Mouse (Mus musculus) kidney, embryonic 16.5 days (tissue): ENCODE measurements at regions not wholly inside any gene's neighbourhood (a gene's known extent, or its start where the extent isn't known, plus 50 kb on each side); places are given as distances from the start of the nearest gene placed in this dataset.

ENCODE experiments used
- ATAC-seq: fragments of 200-750 bp; cut with Nextera tagmentation; 2 replicates; pipeline ENCODE4 v1.8.0; 2017; ENCODE audit warnings: moderate TSS enrichment; ENCODE audit not compliant: low FRiP score, low TSS enrichment
- H3K27ac ChIP-seq: fragments of 300-500 bp; sonication (generic); 2 replicates; pipeline ENCODE4 v1.5.1; 2014; ENCODE audit warnings: low read length
- H3K27me3 ChIP-seq: fragments of 300-500 bp; sonication (generic); 2 replicates; pipeline ENCODE4 v1.6.1; 2014; ENCODE audit warnings: low read length, control low read depth, mixed read lengths; ENCODE audit not compliant: insufficient read depth
- H3K36me3 ChIP-seq: fragments of 300-500 bp; sonication (generic); 2 replicates; pipeline ENCODE4 v1.6.1; 2014; ENCODE audit warnings: low read length, control low read depth, mixed read lengths; ENCODE audit not compliant: insufficient read depth
- H3K4me1 ChIP-seq: fragments of 300-500 bp; sonication (generic); 2 replicates; pipeline ENCODE4 v1.6.1; 2014; ENCODE audit warnings: low read length, control low read depth, mixed read lengths; ENCODE audit not compliant: insufficient read depth
- H3K4me2 ChIP-seq: fragments of 300-500 bp; sonication (generic); replicated peaks from 2 replicates; pipeline ENCODE4 v1.6.1; 2014; ENCODE audit warnings: low read depth, low read length
- H3K4me3 ChIP-seq: fragments of 300-500 bp; sonication (generic); 2 replicates; pipeline ENCODE4 v1.5.1; 2014; ENCODE audit warnings: mild to moderate bottlenecking, low read length
- H3K9ac ChIP-seq: fragments of 300-500 bp; sonication (generic); replicated peaks from 2 replicates; pipeline ENCODE4 v1.6.1; 2014; ENCODE audit warnings: low read length
- H3K9me3 ChIP-seq: fragments of 300-500 bp; sonication (generic); 2 replicates; pipeline ENCODE4 v1.6.1; 2016; ENCODE audit warnings: low read length, control low read depth
- WGBS: fragments of 180-500 bp; shearing (Covaris S2); extraction: QIAGEN DNeasy Blood & Tissue Kit; methylation state at CpG from one replicate; pipeline ENCODE4 v1.1.7; 2014; 5-methylcytosine and 5-hydroxymethylcytosine counted together

DNA sequence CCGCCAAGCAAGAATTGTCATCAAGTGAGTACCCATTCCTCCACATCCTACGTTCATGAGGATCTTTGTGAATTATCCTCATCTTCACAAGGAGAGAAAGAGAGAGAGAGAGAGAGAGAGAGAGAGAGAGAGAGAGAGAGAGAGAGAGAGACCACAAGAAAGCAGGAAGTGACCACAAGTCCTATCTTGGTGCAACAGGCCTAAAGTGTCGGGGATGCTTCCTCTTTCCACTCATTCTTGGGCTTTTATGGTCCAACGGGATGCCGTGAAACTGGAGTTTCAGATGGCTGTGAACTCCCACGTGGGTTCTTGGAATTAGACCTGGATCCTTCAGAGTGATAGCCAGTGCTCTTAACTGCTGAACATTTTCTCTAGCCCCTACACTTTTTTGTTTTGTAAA is 53.1 kb upstream of the Rai14 start:
- Histone ChIP-seq H3K27ac (no peak overlapping the region), H3K4me3 (no peak overlapping the region), H3K9me3 (no peaks in the 10 kb centered on the region), H3K36me3 (no peaks in the 10 kb centered on the region), H3K27me3 (no peaks in the 10 kb centered on the region), H3K4me2 (no peak overlapping the region), H3K4me1 (peaks cover 14% of the 10 kb centered on the region; the same call in 1 of the 2 replicates), H3K9ac (no peak overlapping the region)
- ATAC-seq = no peak
- 63% methylated on average over 6 of the region's 6 CpGs for WGBS

DNA sequence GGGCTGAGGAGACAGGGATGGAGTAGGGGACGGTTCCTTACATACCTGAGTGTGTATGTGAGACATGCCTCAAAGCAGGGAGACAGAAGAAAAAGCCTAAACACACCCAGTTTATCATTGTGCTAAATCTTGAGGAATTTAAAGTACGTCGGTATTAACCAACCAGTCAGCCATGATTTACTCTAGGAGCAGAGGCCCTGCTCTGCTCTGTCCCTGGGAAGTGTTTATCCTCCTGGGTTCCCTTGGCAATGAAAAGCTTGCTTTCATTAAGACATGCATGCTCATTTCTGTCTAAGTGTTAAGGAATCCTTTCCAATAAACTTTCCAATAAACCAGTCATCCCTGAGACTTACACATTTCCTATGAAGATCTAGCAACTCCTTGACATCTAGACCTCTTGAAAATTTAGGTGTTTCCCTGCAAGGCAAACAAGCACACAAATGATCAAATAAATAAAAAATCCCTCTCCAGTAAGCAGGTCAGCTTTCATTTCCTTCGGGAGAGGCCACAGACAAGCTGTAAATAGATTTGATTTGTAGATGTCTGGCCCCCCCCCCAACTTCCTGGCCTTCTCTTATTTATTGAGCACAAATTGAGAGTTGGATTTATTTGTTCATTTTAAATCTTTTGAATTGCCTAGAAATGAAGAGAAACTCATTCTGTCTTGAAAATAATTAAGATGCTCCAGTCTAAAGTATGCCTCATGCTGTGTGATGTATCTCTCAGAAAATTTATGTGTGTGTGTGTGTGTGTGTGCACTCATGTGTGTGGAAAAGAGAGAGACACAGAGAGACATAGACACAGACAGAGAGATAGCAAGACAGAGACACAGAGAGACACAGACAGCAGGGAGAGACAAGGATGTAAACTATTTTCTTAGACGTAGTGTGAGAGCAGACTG is 56.2 kb upstream of the Rai14 start:
- Histone ChIP-seq H3K9me3 (no peaks in the 10 kb centered on the region), H3K4me3 (no peak overlapping the region), H3K27ac (peak overlapping the region; percentile 65; the same call in 1 of the 2 replicates), H3K4me2 (no peak overlapping the region), H3K36me3 (no peaks in the 10 kb centered on the region), H3K27me3 (no peaks in the 10 kb centered on the region), H3K4me1 (peaks cover 14% of the 10 kb centered on the region; the same call in 1 of the 2 replicates), H3K9ac (no peak overlapping the region)
- peak; percentile 57; the same call in 1 of the 2 replicates for ATAC-seq
- WGBS = 29% methylated on average over 5 of the region's 5 CpGs

DNA sequence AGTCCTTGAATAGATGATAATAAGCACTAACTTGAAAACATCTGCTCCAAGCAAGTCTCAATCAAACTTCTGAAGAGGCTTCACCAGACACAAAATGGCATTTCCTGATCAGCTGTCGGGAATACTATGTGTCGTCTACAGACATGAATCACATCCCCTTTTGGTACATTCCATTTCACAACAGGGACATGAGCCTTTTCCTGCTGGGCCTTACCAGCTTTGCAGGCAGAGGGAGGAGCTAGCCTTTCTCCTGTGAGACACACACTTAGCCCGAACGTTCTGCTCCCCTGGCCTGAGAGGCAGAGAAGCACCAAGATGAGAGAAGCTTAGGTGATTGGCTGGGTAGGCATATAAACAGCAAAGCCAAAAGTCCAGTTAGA is 56.9 kb upstream of the Rai14 start:
- 24% methylated on average over 4 of the region's 4 CpGs for WGBS
- ATAC-seq = no peak
- no peak overlapping the region for H3K4me2 ChIP-seq

DNA sequence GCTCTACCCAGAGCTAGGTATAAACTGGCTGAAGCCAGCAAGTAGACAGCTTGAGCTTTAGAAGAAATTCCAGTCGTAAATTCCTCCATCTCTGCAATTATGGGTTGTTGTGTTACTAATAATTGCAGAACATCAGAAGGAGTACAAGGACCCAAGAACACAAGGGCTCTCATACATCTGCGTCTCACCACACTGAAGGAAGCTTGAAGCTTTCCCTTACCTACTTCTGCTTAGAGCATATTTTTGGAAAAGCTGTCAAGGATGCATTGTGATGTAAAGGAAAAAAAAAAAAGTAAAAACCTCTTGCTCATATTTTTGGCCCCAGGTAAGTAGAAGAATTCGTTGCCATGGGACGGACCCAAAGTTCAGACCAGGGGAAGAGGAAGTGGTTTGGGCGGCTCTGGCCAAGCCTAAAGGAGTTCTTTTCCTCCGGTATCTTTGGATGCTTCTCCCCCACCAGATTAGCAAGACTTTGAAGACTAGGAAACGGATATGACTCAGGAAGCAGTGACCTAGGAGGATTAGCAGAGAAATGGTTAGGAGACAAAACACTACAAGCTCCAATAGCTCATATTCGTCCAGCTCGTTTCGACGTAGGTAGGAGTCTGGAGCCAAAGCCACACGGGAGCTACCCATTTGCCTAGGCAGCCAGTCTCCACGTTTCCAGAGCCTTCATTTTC is 65.7 kb upstream of the Rai14 start:
- ATAC-seq = no peak
- Histone ChIP-seq H3K9ac (no peak overlapping the region), H3K4me3 (no peak overlapping the region), H3K27ac (no peak overlapping the region), H3K9me3 (no peaks in the 10 kb centered on the region), H3K36me3 (no peaks in the 10 kb centered on the region), H3K4me1 (no peaks in the 10 kb centered on the region), H3K27me3 (no peaks in the 10 kb centered on the region), H3K4me2 (no peak overlapping the region)
- WGBS = 75% methylated on average over 13 of the region's 13 CpGs

More for the DNA sequence above, 56.9 kb upstream of the Rai14 start:
- H3K9me3 ChIP-seq = no peaks in the 10 kb centered on the region
- H3K27me3 ChIP-seq = no peaks in the 10 kb centered on the region
- H3K9ac ChIP-seq = no peak overlapping the region
- H3K27ac ChIP-seq = peak overlapping the region; percentile 65; the same call in 1 of the 2 replicates
- H3K4me3 ChIP-seq = no peak overlapping the region
- H3K4me1 ChIP-seq = peaks cover 14% of the 10 kb centered on the region; the same call in 1 of the 2 replicates
- H3K36me3 ChIP-seq = no peaks in the 10 kb centered on the region

DNA sequence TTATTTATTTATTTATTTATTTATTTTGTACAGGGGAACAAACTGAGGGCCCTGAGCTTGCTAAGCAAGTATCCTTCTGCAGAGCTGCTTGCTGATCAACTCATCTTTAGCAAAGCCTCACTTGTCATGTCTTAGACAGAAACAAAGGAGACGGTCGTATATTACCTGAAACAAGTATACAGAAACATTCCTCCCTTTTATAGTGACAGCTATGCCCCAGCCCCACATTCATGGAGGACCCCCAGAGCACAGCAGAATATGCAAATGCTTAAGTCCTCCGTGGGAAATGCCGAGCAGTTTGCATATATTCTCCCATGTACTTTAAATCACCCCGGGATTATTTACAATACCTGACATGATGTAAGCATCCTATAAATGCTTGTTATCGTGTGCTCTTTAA is 74.9 kb upstream of the Rai14 start:
- Histone ChIP-seq H3K9ac (no peak overlapping the region), H3K4me2 (no peak overlapping the region), H3K4me3 (no peak overlapping the region), H3K36me3 (no peaks in the 10 kb centered on the region), H3K27me3 (no peaks in the 10 kb centered on the region), H3K9me3 (0 out of 2 replicates have a peak, but pooled peaks cover 3% of the 10 kb centered on the region), H3K4me1 (no peaks in the 10 kb centered on the region), H3K27ac (no peak overlapping the region)
- no peak for ATAC-seq
- 63% methylated on average over 6 of the region's 6 CpGs for WGBS

DNA sequence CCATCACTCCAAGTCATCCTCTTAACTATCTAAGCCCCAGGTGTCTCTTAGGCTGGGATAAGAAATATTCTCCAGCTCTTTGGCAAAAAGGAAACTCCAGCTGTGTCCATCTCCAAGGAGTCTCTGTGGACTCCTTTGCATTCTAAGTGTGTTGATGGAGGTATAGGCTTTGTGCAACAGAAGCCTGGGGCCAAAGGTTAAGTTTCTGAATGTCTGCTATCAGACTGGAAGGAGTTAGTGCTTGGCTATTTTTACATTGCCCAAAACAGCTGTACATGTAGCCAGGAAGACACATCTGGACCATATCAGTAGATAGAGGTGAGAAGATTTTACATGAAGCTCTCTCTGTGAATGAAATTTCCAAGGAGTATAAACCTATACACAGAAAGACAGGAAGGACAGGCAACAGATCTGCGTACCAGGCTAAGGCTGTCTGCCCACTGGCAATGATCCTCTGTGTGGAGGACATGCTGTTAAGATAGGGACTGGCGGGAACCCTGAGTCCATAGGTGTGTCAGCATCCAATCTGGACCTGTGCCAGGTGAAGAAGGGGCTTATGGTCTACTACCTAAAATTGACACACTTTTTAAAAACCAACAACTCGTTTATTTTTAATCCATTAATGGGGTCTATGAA is 76.6 kb upstream of the Rai14 start:
- Histone ChIP-seq H3K36me3 (no peaks in the 10 kb centered on the region), H3K4me1 (no peaks in the 10 kb centered on the region)
- no peak for ATAC-seq

DNA sequence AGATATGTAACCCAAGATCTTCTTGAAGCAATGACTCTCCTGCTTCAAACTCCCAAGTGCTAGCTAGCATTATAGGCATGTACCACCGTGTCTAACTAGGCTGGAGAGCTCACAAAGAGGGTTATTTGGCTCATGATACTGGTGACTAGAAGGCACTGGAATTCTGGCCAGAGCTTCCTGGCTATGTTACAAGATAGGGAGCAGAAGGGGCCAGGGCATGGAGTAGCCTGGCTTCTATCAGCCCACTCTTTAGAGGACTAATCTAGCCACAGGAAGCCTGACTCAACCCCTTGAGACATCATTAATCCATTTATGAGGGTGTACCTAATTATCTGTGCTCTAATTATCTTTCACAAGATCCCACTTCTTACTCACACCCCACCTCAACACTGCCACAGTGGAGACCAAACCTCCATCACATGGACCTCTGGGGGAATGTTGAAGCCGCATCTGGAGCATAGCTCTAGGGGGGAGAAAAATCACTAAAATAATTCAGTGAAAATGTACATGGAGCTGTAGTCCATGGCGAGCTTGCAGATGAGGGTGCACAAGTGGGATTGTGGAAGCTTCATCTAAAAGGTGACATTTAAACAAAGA is 77.2 kb upstream of the Rai14 start:
- H3K9ac ChIP-seq = no peak overlapping the region
- 0 out of 2 replicates have a peak, but pooled peaks cover 3% of the 10 kb centered on the region for H3K9me3 ChIP-seq
- H3K4me2 ChIP-seq = no peak overlapping the region
- no peaks in the 10 kb centered on the region for H3K36me3 ChIP-seq
- H3K4me3 ChIP-seq = no peak overlapping the region
- H3K27ac ChIP-seq = no peak overlapping the region
- H3K4me1 ChIP-seq = no peaks in the 10 kb centered on the region
- ATAC-seq = no peak
- 85% methylated on average over 3 of the region's 3 CpGs for WGBS
- no peaks in the 10 kb centered on the region for H3K27me3 ChIP-seq

More for the DNA sequence above, 76.6 kb upstream of the Rai14 start:
- no peak overlapping the region for H3K4me3 ChIP-seq
- no peak overlapping the region for H3K27ac ChIP-seq
- H3K9me3 ChIP-seq = 0 out of 2 replicates have a peak, but pooled peaks cover 3% of the 10 kb centered on the region
- no peaks in the 10 kb centered on the region for H3K27me3 ChIP-seq
- H3K4me2 ChIP-seq = no peak overlapping the region
- 89% methylated on average over 3 of the region's 3 CpGs for WGBS
- H3K9ac ChIP-seq = no peak overlapping the region

DNA sequence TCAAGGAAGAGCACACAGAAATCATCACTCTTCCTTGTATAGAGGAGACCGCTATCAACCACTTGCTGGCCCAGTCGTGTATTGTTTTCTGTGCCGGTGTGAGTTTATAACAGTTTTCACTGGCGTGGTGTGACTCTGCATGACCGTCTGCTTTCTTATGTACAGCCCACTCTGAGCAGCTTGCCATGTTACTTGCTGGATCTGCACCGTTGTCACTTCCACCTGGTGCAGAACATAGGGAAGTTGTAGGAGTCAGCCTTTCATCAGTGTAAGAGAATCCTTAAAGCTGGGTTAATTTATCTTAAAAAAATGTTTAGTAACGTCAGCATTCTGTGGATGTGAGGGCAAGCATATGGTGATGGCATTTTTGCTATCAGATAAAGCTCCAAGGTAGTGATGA is 77.7 kb upstream of the Rai14 start:
- Histone ChIP-seq H3K27me3 (no peaks in the 10 kb centered on the region), H3K4me3 (no peak overlapping the region), H3K4me2 (no peak overlapping the region), H3K4me1 (no peaks in the 10 kb centered on the region), H3K9ac (no peak overlapping the region), H3K9me3 (0 out of 2 replicates have a peak, but pooled peaks cover 3% of the 10 kb centered on the region), H3K36me3 (no peaks in the 10 kb centered on the region), H3K27ac (no peak overlapping the region)
- WGBS = 84% methylated on average over 7 of the region's 7 CpGs
- no peak for ATAC-seq

DNA sequence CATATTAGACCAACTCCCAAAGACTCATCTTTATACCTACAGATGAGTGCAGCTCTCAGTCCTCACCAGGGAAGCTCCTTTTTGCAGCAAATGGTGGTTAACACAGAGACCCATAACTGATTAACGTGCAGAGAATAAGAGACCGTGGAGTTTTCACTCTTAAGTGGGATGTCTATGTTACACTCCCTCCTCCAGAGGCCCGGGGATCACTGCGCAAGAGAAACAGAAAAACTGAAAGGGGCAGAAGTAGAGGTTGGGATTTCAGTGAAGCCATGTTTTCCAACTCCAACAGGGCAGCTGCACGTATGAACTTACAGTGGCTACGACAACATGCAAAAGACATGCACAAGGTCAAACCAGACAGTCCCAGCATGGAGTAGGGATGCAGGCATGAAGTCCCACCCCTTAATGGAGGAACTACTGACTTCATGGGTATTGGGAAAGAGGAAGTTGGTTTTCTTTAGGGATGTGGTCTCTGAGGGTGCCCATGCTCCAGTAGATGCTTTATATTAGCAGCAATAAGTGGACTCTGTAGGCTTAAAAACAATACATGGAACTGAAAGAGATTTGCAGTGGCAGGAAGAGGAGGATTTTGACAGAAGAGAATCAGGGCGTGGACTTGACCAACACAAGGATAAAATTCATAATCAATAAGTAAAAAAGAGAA is 80.8 kb upstream of the Rai14 start:
- Histone ChIP-seq H3K4me1 (no peaks in the 10 kb centered on the region), H3K27me3 (no peaks in the 10 kb centered on the region), H3K9ac (no peak overlapping the region), H3K36me3 (no peaks in the 10 kb centered on the region), H3K4me3 (no peak overlapping the region), H3K27ac (no peak overlapping the region), H3K9me3 (no peaks in the 10 kb centered on the region), H3K4me2 (no peak overlapping the region)
- WGBS = 95% methylated on average over 7 of the region's 7 CpGs
- ATAC-seq = no peak
